Mouse (Mus musculus) CD4-positive, CD25-positive, alpha-beta regulatory T cell, adult 4 months (primary cell): Measurements from ENCODE around the gene Gm5926. TPM values are rescaled to one million over a fixed set of nuclear protein-coding genes. Genes with fewer than 3 reads are reported as not detected.
"Not testable (repeated sequence)": the region's sequence is repeated elsewhere in the genome, so short reads cannot be mapped to it uniquely, and the experiment has no call there.

ENCODE experiments used
- ATAC-seq: one replicate; pipeline ENCODE4 v1.8.0; 2017
- polyA plus RNA-seq, 2 experiments: library from polyadenylated mRNA; unstranded; fragments of 100-300 nt; shearing (Covaris generic); gene quantifications; one replicate each; pipeline ENCODE4 v1.2.1; 2017

Gm5926 gene
- not detected for polyA plus RNA-seq

GRCm38 (mm10) chrX:32650416-32650815 is at the start of gene Gm5926:
Gene Gm5926, plus strand, starts transcription at chrX:32650716.
- not testable (repeated sequence) for ATAC-seq

- ATAC-seq: not testable (repeated sequence)
These were observed 49.5 kb upstream of the Gm5926 start for GRCm38 (mm10) chrX:32601008-32601407.

- ATAC-seq: not testable (repeated sequence)
These were observed 49.1 kb upstream of the Gm5926 start for GRCm38 (mm10) chrX:32601425-32601824.

Other genes starting within 250 kb of the Gm5926 start
- not detected for gene Btbd35f1, start 90.7 kb upstream of the Gm5926 start, polyA plus RNA-seq
- gene Btbd35f21, start 75.4 kb downstream of the Gm5926 start, polyA plus RNA-seq: not detected
- gene Btbd35f30, start 243.9 kb downstream of the Gm5926 start, polyA plus RNA-seq: not detected